Mouse (Mus musculus): ENCODE data around the gene Fmo4. TPM values are rescaled to one million over a fixed set of nuclear protein-coding genes. Genes with fewer than 3 reads are reported as not detected.
"Not testable (repeated sequence)": the region's sequence is repeated elsewhere in the genome, so short reads cannot be mapped to it uniquely, and the experiment has no call there.

The Fmo4 gene
- polyA plus RNA-seq, 1 experiment from 2014 or later: 0.13 TPM

GRCm38 (mm10) chr1:162807441-162807840 lies 6.3 kb downstream of the Fmo4 start:
- no peak overlapping the region for H3K4me2 ChIP-seq (ENCODE audit: low read length)
- no peak overlapping the region for H3K27ac ChIP-seq (ENCODE audit: low read length)
- H3K4me3 ChIP-seq (replicated peaks; ENCODE audit: low read length): no peak overlapping the region
- ATAC-seq: no peak
- no peaks in the 10 kb centered on the region for H3K9me3 ChIP-seq (ENCODE audit: control insufficient read depth, low read length)
- 88% methylated on average over 5 of the region's 5 CpGs for WGBS
- H3K27me3 ChIP-seq (replicated peaks; ENCODE audit: control insufficient read depth, insufficient read depth, low read length): no peaks in the 10 kb centered on the region
- H3K36me3 ChIP-seq (ENCODE audit: control insufficient read depth, insufficient read depth): no peaks in the 10 kb centered on the region
- H3K9ac ChIP-seq (replicated peaks; ENCODE audit: low read depth, low read length): no peak overlapping the region
- no peaks in the 10 kb centered on the region for H3K4me1 ChIP-seq (replicated peaks; ENCODE audit: control insufficient read depth, insufficient read depth, low read length)

GRCm38 (mm10) chr1:162805011-162805410 lies 8.8 kb downstream of the Fmo4 start:
- no peak for ATAC-seq
- Histone ChIP-seq H3K36me3 (ENCODE audit: control insufficient read depth, insufficient read depth) (no peaks in the 10 kb centered on the region), H3K4me2 (ENCODE audit: low read length) (no peak overlapping the region), H3K27ac (ENCODE audit: low read length) (no peak overlapping the region), H3K4me3 (replicated peaks; ENCODE audit: low read length) (no peak overlapping the region), H3K27me3 (replicated peaks; ENCODE audit: control insufficient read depth, insufficient read depth, low read length) (no peaks in the 10 kb centered on the region), H3K4me1 (replicated peaks; ENCODE audit: control insufficient read depth, insufficient read depth, low read length) (no peaks in the 10 kb centered on the region), H3K9me3 (ENCODE audit: control insufficient read depth, low read length) (no peaks in the 10 kb centered on the region), H3K9ac (replicated peaks; ENCODE audit: low read depth, low read length) (no peak overlapping the region)
- 52% methylated on average over 5 of the region's 5 CpGs for WGBS

- H3K36me3 ChIP-seq (ENCODE audit: control insufficient read depth, insufficient read depth): no peaks in the 10 kb centered on the region
- no peak overlapping the region for H3K27ac ChIP-seq (ENCODE audit: low read length)
- no peaks in the 10 kb centered on the region for H3K9me3 ChIP-seq (ENCODE audit: control insufficient read depth, low read length)
- no peaks in the 10 kb centered on the region for H3K27me3 ChIP-seq (replicated peaks; ENCODE audit: control insufficient read depth, insufficient read depth, low read length)
- no peak overlapping the region for H3K4me2 ChIP-seq (ENCODE audit: low read length)
- H3K9ac ChIP-seq (replicated peaks; ENCODE audit: low read depth, low read length): no peak overlapping the region
- H3K4me3 ChIP-seq (replicated peaks; ENCODE audit: low read length): no peak overlapping the region
- ATAC-seq: no peak
- 0 out of 2 replicates have a peak, but pooled peaks cover 3% of the 10 kb centered on the region for H3K4me1 ChIP-seq (replicated peaks; ENCODE audit: control insufficient read depth, insufficient read depth, low read length)
Measured at GRCm38 (mm10) chr1:162796441-162796840, 17.3 kb downstream of the Fmo4 start.

GRCm38 (mm10) chr1:162792306-162793044 lies 21.3 kb downstream of the Fmo4 start:
- no peaks in the 10 kb centered on the region for H3K27me3 ChIP-seq (replicated peaks; ENCODE audit: control insufficient read depth, insufficient read depth, low read length)
- no peak overlapping the region for H3K4me3 ChIP-seq (replicated peaks; ENCODE audit: low read length)
- H3K4me1 ChIP-seq (replicated peaks; ENCODE audit: control insufficient read depth, insufficient read depth, low read length): 0 out of 2 replicates have a peak, but pooled peaks cover 3% of the 10 kb centered on the region
- no peak overlapping the region for H3K9ac ChIP-seq (replicated peaks; ENCODE audit: low read depth, low read length)
- no peak overlapping the region for H3K4me2 ChIP-seq (ENCODE audit: low read length)
- no peak for ATAC-seq
- no peak overlapping the region for H3K27ac ChIP-seq (ENCODE audit: low read length)
- H3K36me3 ChIP-seq (ENCODE audit: control insufficient read depth, insufficient read depth): no peaks in the 10 kb centered on the region
- WGBS: 47% methylated on average over 7 of the region's 7 CpGs
- H3K9me3 ChIP-seq (ENCODE audit: control insufficient read depth, low read length): no peaks in the 10 kb centered on the region

- H3K27ac ChIP-seq (ENCODE audit: low read length): no peak overlapping the region
- no peaks in the 10 kb centered on the region for H3K27me3 ChIP-seq (replicated peaks; ENCODE audit: control insufficient read depth, insufficient read depth, low read length)
- H3K9me3 ChIP-seq (ENCODE audit: control insufficient read depth, low read length): no peaks in the 10 kb centered on the region
- no peak overlapping the region for H3K9ac ChIP-seq (replicated peaks; ENCODE audit: low read depth, low read length)
- H3K4me2 ChIP-seq (ENCODE audit: low read length): no peak overlapping the region
- ATAC-seq: peak; percentile 38; the same call in 1 of the 2 replicates
- WGBS: 58% methylated on average over 4 of the region's 4 CpGs
- H3K4me3 ChIP-seq (replicated peaks; ENCODE audit: low read length): no peak overlapping the region
- no peaks in the 10 kb centered on the region for H3K4me1 ChIP-seq (replicated peaks; ENCODE audit: control insufficient read depth, insufficient read depth, low read length)
- H3K36me3 ChIP-seq (ENCODE audit: control insufficient read depth, insufficient read depth): no peaks in the 10 kb centered on the region
Measured at GRCm38 (mm10) chr1:162785222-162785621, 28.6 kb downstream of the Fmo4 start.

GRCm38 (mm10) chr1:162783669-162784248 lies 30.0 kb downstream of the Fmo4 start:
- Histone ChIP-seq H3K4me1 (replicated peaks; ENCODE audit: control insufficient read depth, insufficient read depth, low read length) (no peaks in the 10 kb centered on the region), H3K36me3 (ENCODE audit: control insufficient read depth, insufficient read depth) (no peaks in the 10 kb centered on the region), H3K9me3 (ENCODE audit: control insufficient read depth, low read length) (no peaks in the 10 kb centered on the region), H3K27ac (ENCODE audit: low read length) (no peak overlapping the region), H3K4me2 (ENCODE audit: low read length) (no peak overlapping the region), H3K27me3 (replicated peaks; ENCODE audit: control insufficient read depth, insufficient read depth, low read length) (no peaks in the 10 kb centered on the region), H3K9ac (replicated peaks; ENCODE audit: low read depth, low read length) (no peak overlapping the region), H3K4me3 (replicated peaks; ENCODE audit: low read length) (no peak overlapping the region)
- ATAC-seq: no peak
- 87% methylated on average over 7 of the region's 7 CpGs for WGBS

- not testable (repeated sequence) for H3K36me3 ChIP-seq (ENCODE audit: control insufficient read depth, insufficient read depth); H3K4me2 ChIP-seq (ENCODE audit: low read length); H3K4me1 ChIP-seq (replicated peaks; ENCODE audit: control insufficient read depth, insufficient read depth, low read length); H3K4me3 ChIP-seq (replicated peaks; ENCODE audit: low read length); ATAC-seq; H3K9me3 ChIP-seq (ENCODE audit: control insufficient read depth, low read length); H3K9ac ChIP-seq (replicated peaks; ENCODE audit: low read depth, low read length); H3K27me3 ChIP-seq (replicated peaks; ENCODE audit: control insufficient read depth, insufficient read depth, low read length); H3K27ac ChIP-seq (ENCODE audit: low read length)
- WGBS: 94% methylated on average over 2 of the region's 2 CpGs
Measured at GRCm38 (mm10) chr1:162781035-162781434, 32.7 kb downstream of the Fmo4 start.

- 94% methylated on average over 5 of the region's 5 CpGs for WGBS
Measured at GRCm38 (mm10) chr1:162777943-162778538, 35.7 kb downstream of the Fmo4 start.

GRCm38 (mm10) chr1:162773661-162774060 lies 40.1 kb downstream of the Fmo4 start:
- H3K4me1 ChIP-seq (replicated peaks; ENCODE audit: control insufficient read depth, insufficient read depth, low read length): no peaks in the 10 kb centered on the region
- H3K4me3 ChIP-seq (replicated peaks; ENCODE audit: low read length): no peak overlapping the region
- H3K9me3 ChIP-seq (ENCODE audit: control insufficient read depth, low read length): no peaks in the 10 kb centered on the region
- peak; percentile 93 for ATAC-seq
- no peaks in the 10 kb centered on the region for H3K27me3 ChIP-seq (replicated peaks; ENCODE audit: control insufficient read depth, insufficient read depth, low read length)
- H3K27ac ChIP-seq (ENCODE audit: low read length): no peak overlapping the region
- no peaks in the 10 kb centered on the region for H3K36me3 ChIP-seq (ENCODE audit: control insufficient read depth, insufficient read depth)
- H3K9ac ChIP-seq (replicated peaks; ENCODE audit: low read depth, low read length): no peak overlapping the region
- WGBS: 46% methylated on average over 4 of the region's 4 CpGs
- no peak overlapping the region for H3K4me2 ChIP-seq (ENCODE audit: low read length)

More at GRCm38 (mm10) chr1:162777943-162778538, 35.7 kb downstream of the Fmo4 start:
- no peak for ATAC-seq
- no peaks in the 10 kb centered on the region for H3K4me1 ChIP-seq (replicated peaks; ENCODE audit: control insufficient read depth, insufficient read depth, low read length)
- H3K4me3 ChIP-seq (replicated peaks; ENCODE audit: low read length): no peak overlapping the region
- no peak overlapping the region for H3K27ac ChIP-seq (ENCODE audit: low read length)
- no peak overlapping the region for H3K4me2 ChIP-seq (ENCODE audit: low read length)
- H3K27me3 ChIP-seq (replicated peaks; ENCODE audit: control insufficient read depth, insufficient read depth, low read length): no peaks in the 10 kb centered on the region
- no peak overlapping the region for H3K9ac ChIP-seq (replicated peaks; ENCODE audit: low read depth, low read length)
- no peaks in the 10 kb centered on the region for H3K9me3 ChIP-seq (ENCODE audit: control insufficient read depth, low read length)
- no peaks in the 10 kb centered on the region for H3K36me3 ChIP-seq (ENCODE audit: control insufficient read depth, insufficient read depth)

Measured in forebrain, embryonic 16.5 days (tissue).